Mouse (Mus musculus): Measurements from ENCODE around the gene Dpf3. TPM values are rescaled to one million over a fixed set of nuclear protein-coding genes. Genes with fewer than 3 reads are reported as not detected.

Dpf3 gene
- polyA plus RNA-seq (2015; fragmentation: Nextera tagmentation; extraction: Ambion mirVana), result 17.3 and 20.7 TPM in 2 replicates

DNA sequence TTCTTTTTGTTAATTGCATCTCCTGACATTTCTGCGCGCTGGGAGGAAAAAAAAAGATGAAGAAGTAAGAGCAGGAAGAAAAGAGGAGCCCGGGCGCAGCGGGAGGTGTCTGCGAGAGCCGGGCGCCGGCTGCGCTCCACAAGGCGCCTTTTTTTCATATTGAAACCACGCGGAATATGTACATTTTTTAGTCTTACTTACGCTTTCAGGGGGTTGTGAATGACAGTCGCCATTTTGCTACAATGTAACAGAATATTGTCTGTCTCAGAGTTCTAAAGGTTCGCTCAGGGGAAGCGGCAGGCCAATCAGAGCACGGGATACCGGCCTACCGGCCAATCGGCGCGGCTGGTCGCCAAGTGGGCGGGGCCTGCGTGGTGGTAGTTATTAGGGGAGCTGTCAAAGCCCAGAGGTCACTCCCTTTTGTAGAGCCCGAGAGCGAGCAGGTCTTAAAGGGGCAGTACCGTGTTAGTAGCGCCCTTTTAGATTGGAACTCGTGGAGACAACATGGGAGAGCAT is at the start of gene Dpf3:
TSS of gene Dpf3 (minus strand) at position 241 of the 516 bp plus-strand sequence.
- H3K36me3 ChIP-seq, result no peaks in the 10 kb centered on the region
- 0 out of 2 replicates have a peak, but pooled peaks cover 5% of the 10 kb centered on the region for H3K27me3 ChIP-seq
- H3K4me2 ChIP-seq, result peak within 1 kb of the TSS; percentile 97
- peak within 1 kb of the TSS; percentile 87 for H3K9ac ChIP-seq
- no peaks in the 10 kb centered on the region for H3K9me3 ChIP-seq (replicated peaks)
- peak within 1 kb of the TSS; percentile 84 for H3K4me3 ChIP-seq
- H3K4me1 ChIP-seq (replicated peaks), result peaks cover 39% of the 10 kb centered on the region
- peak; percentile 95 for ATAC-seq (replicated peaks; ENCODE audit: insufficient number of reproducible peaks, insufficient read depth, low FRiP score, low read depth)
- peak within 1 kb of the TSS; percentile 94 for H3K27ac ChIP-seq
- WGBS, result under 1% methylated on average over 31 of the region's 31 CpGs

DNA sequence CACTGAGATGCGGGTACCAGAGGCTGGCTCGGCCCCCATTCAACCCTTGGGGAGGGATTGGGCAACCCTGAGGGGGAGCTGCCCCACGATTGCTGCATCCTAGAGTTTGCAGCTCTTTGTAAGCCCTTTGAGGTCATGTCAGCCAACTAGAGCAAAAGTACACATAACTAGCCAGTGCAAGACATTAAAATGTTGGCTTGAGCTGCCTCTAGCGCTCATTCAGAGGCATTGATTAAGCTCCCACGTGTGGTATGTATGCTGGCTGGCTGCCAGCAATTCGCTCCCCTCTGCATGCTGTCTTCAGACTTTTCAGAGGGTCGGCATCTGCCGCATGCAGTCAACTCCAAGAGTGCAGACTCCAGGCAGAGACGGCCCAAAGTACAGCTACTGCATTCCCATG is 48.5 kb upstream of the Dpf3 start:
- H3K4me1 ChIP-seq (replicated peaks), result peaks cover 8% of the 10 kb centered on the region; the same call in 1 of the 2 replicates
- no peaks in the 10 kb centered on the region for H3K9me3 ChIP-seq (replicated peaks)
- ATAC-seq (replicated peaks; ENCODE audit: insufficient number of reproducible peaks, insufficient read depth, low FRiP score, low read depth), result no peak
- no peaks in the 10 kb centered on the region for H3K27me3 ChIP-seq
- H3K4me2 ChIP-seq, result no peak overlapping the region
- WGBS, result 47% methylated on average over 9 of the region's 9 CpGs
- H3K4me3 ChIP-seq, result no peak overlapping the region
- no peak overlapping the region for H3K27ac ChIP-seq
- peaks cover 25% of the 10 kb centered on the region; the same call in 1 of the 2 replicates for H3K36me3 ChIP-seq
- H3K9ac ChIP-seq, result no peak overlapping the region

DNA sequence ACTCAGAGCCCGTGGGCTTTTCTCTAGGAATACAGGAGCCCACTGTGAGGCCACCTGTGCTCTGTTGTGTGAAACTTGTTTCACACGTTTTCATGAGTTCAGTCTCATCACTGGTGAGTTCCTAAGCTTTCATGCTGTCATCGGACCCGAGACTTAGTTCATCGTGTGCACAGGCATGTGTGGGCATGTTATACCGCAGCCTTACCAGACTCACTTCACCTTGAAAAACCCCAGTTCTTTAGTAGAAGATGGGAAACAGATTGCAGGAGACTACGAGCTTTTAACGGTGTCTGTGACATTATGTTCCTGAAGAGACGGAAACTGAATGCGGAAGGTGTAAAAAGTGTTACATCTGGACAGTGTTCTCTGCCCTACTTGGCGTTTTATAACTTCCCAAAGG is 47.9 kb upstream of the Dpf3 start:
- no peaks in the 10 kb centered on the region for H3K9me3 ChIP-seq (replicated peaks)
- H3K4me3 ChIP-seq, result no peak overlapping the region
- WGBS, result 79% methylated on average over 11 of the region's 11 CpGs
- H3K4me2 ChIP-seq, result no peak overlapping the region
- H3K27me3 ChIP-seq, result no peaks in the 10 kb centered on the region
- ATAC-seq (replicated peaks; ENCODE audit: insufficient number of reproducible peaks, insufficient read depth, low FRiP score, low read depth), result no peak
- peaks cover 8% of the 10 kb centered on the region; the same call in 1 of the 2 replicates for H3K4me1 ChIP-seq (replicated peaks)
- no peak overlapping the region for H3K9ac ChIP-seq
- H3K27ac ChIP-seq, result no peak overlapping the region
- H3K36me3 ChIP-seq, result peaks cover 20% of the 10 kb centered on the region; the same call in 1 of the 2 replicates

DNA sequence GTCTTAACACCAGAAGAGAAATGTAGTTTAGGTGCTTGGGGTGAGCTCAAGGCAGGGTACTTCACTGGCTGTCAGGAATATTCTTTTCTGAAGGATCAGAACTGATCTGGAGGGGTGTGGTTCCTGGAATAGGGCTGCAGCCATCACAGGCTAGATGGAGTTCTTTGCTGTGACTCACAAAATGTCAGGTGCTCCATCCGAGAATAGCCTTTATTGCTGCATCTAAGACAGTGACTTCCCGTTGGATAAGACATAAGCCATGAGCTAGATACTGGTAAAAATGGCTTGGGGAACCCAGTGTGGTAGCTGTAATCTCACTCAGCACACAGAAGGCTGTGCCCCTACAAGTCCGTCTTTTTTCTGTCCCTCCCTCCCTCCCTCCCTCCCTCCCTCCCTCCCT is 46.7 kb upstream of the Dpf3 start:
- Histone ChIP-seq H3K4me1 (replicated peaks) (peaks cover 8% of the 10 kb centered on the region; the same call in 1 of the 2 replicates), H3K4me2 (no peak overlapping the region), H3K27me3 (no peaks in the 10 kb centered on the region), H3K9me3 (replicated peaks) (no peaks in the 10 kb centered on the region), H3K36me3 (peaks cover 17% of the 10 kb centered on the region; the same call in 1 of the 2 replicates), H3K4me3 (no peak overlapping the region), H3K27ac (no peak overlapping the region), H3K9ac (no peak overlapping the region)
- ATAC-seq (replicated peaks; ENCODE audit: insufficient number of reproducible peaks, insufficient read depth, low FRiP score, low read depth), result no peak
- 72% methylated on average over 3 of the region's 3 CpGs for WGBS

DNA sequence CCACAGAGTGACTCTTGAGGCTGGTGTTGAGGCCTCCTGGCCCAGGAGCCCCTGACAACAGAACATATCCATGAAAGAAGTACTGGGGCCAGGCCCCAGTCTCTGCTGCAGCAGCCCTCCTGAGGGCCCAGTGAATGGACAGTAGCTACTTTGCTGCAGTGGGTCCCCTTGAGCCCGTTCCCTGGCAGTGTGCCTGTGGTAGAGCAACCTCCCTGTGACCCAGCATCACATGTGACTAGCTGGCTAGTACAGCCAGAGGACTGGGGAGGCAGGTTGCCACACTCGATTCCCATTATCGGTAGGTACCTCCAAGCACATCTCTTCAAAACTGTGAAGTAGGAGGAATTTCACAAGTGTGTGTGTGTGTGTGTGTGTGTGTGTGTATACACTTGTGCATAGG is 45.5 kb upstream of the Dpf3 start:
- H3K4me2 ChIP-seq, result no peak overlapping the region
- H3K27ac ChIP-seq, result no peak overlapping the region
- peaks cover 9% of the 10 kb centered on the region; the same call in 1 of the 2 replicates for H3K36me3 ChIP-seq
- ATAC-seq (replicated peaks; ENCODE audit: insufficient number of reproducible peaks, insufficient read depth, low FRiP score, low read depth), result no peak
- H3K9ac ChIP-seq, result no peak overlapping the region
- no peaks in the 10 kb centered on the region for H3K9me3 ChIP-seq (replicated peaks)
- H3K27me3 ChIP-seq, result no peaks in the 10 kb centered on the region
- peaks cover 8% of the 10 kb centered on the region; the same call in 1 of the 2 replicates for H3K4me1 ChIP-seq (replicated peaks)
- WGBS, result 72% methylated on average over 3 of the region's 3 CpGs
- H3K4me3 ChIP-seq, result no peak overlapping the region

DNA sequence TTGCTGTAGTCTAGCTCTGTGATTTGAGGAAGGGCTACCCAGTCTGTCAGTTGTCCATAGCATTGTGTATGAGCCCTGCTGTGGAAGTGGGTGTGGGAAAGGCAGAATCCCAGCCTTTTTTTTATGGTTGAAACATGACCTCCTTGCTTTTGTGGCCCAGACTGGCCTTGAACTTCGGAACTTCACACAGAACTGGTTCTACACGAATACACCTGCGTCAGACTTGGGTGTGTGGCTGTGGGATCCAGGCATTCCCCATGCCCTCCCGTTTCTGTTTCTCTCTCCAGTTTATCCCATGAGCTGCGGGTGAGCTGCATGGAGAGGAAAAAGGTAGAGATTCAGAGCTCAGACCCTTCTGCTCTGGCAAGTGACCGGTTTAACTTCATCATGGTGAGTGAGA is 44.5 kb upstream of the Dpf3 start:
- H3K9ac ChIP-seq, result no peak overlapping the region
- H3K36me3 ChIP-seq, result peaks cover 5% of the 10 kb centered on the region; the same call in 1 of the 2 replicates
- H3K4me1 ChIP-seq (replicated peaks), result peaks cover 8% of the 10 kb centered on the region; the same call in 1 of the 2 replicates
- H3K4me3 ChIP-seq, result no peak overlapping the region
- 91% methylated on average over 6 of the region's 6 CpGs for WGBS
- H3K27me3 ChIP-seq, result no peaks in the 10 kb centered on the region
- no peak overlapping the region for H3K4me2 ChIP-seq
- H3K9me3 ChIP-seq (replicated peaks), result no peaks in the 10 kb centered on the region
- ATAC-seq (replicated peaks; ENCODE audit: insufficient number of reproducible peaks, insufficient read depth, low FRiP score, low read depth), result no peak
- no peak overlapping the region for H3K27ac ChIP-seq

DNA sequence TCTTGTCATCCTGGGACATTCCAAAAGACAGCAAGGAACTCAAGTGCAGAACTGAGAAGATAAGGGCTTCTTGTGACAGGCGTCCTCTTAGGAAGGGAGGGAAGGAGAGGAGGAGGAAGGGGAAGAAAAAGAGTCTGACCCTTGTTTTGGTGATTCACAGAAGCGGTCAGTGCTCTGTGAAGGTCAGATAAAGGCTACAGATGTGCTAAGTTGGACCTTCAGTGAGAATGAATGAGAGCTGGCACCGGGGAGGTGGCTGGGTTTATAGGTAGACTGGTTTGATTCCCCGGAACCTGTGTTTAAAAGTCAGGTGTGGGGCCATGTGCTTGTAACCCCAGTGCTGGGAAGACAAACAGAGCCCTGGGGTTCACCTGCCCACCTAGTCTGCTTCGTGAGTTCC is 41.1 kb upstream of the Dpf3 start:
- ATAC-seq (replicated peaks; ENCODE audit: insufficient number of reproducible peaks, insufficient read depth, low FRiP score, low read depth), result no peak
- H3K9me3 ChIP-seq (replicated peaks), result no peaks in the 10 kb centered on the region
- H3K27me3 ChIP-seq, result no peaks in the 10 kb centered on the region
- WGBS, result 71% methylated on average over 5 of the region's 5 CpGs
- peaks cover 20% of the 10 kb centered on the region for H3K4me1 ChIP-seq (replicated peaks)
- no peak overlapping the region for H3K4me3 ChIP-seq
- H3K27ac ChIP-seq, result no peak overlapping the region
- H3K36me3 ChIP-seq, result peaks cover 5% of the 10 kb centered on the region; the same call in 1 of the 2 replicates
- no peak overlapping the region for H3K4me2 ChIP-seq
- H3K9ac ChIP-seq, result no peak overlapping the region

DNA sequence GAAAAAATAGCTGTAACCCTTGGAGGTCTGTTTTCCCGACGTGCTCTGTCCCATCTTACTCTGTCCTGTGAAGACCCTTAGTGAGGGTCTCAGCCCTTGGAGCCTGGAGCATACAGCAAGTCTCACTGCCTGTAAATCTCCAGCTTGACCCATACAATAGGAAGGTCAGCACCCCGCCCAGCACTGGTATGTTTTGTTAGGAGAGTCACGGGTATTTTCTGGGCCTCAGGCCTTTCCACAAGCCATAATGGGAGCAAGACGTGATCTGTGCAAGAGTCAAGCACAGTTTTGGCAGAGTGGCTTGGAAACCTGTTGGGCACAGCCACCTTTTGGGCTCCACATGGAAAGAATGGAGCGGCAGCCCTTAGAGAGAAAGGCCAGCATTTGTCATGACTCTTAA is 40.3 kb upstream of the Dpf3 start:
- H3K4me1 ChIP-seq (replicated peaks), result peaks cover 21% of the 10 kb centered on the region
- H3K9me3 ChIP-seq (replicated peaks), result no peaks in the 10 kb centered on the region
- H3K27ac ChIP-seq, result no peak overlapping the region
- no peak overlapping the region for H3K4me3 ChIP-seq
- H3K27me3 ChIP-seq, result no peaks in the 10 kb centered on the region
- peaks cover 5% of the 10 kb centered on the region; the same call in 1 of the 2 replicates for H3K36me3 ChIP-seq
- no peak overlapping the region for H3K4me2 ChIP-seq
- 69% methylated on average over 6 of the region's 6 CpGs for WGBS
- no peak overlapping the region for H3K9ac ChIP-seq
- ATAC-seq (replicated peaks; ENCODE audit: insufficient number of reproducible peaks, insufficient read depth, low FRiP score, low read depth), result no peak

DNA sequence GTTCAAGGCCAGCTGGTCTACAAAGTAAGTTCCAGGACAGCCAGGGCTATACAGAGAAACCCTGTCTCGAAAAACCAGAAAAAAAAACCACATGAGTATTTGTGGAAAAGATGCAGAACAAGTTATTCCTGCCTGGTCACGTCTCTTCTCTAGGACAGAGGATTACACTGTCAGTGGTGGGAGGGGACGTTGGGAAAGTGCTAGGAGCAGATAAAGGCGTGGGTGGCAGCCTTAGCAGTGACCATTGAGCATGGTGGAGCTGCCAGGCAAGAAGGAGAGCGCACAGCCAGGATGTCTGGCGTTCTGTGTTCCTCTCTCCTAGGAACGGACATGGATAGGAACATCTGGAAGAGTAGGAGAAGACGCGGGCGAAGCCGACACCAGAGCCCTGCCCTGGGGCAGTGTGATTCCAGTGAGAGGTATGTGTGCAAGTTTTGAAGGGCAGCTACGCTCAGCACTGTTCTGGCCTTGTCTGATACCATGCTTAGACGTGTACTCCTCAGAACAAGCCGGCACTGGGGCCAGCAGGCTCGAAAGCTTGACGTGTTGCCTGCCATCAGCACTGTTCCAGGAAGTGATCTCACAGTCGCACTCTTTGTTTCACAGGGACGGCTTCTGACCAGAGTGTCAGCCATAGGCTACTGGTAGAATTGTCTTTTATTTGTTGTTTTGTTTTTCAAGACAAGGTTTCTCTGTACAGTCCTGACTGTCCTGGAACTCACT is 38.5 kb upstream of the Dpf3 start:
- Histone ChIP-seq H3K4me2 (no peak overlapping the region), H3K27me3 (no peaks in the 10 kb centered on the region), H3K9ac (0 out of 2 replicates have a peak overlapping the region, but pooled peaks have one; percentile 11), H3K36me3 (peaks cover 5% of the 10 kb centered on the region; the same call in 1 of the 2 replicates), H3K27ac (peak overlapping the region; percentile 48), H3K4me3 (no peak overlapping the region), H3K9me3 (replicated peaks) (no peaks in the 10 kb centered on the region), H3K4me1 (replicated peaks) (peaks cover 24% of the 10 kb centered on the region)
- WGBS, result 60% methylated on average over 18 of the region's 18 CpGs
- 0 out of 2 replicates have a peak, but pooled peaks have one; percentile 33 for ATAC-seq (replicated peaks; ENCODE audit: insufficient number of reproducible peaks, insufficient read depth, low FRiP score, low read depth)

DNA sequence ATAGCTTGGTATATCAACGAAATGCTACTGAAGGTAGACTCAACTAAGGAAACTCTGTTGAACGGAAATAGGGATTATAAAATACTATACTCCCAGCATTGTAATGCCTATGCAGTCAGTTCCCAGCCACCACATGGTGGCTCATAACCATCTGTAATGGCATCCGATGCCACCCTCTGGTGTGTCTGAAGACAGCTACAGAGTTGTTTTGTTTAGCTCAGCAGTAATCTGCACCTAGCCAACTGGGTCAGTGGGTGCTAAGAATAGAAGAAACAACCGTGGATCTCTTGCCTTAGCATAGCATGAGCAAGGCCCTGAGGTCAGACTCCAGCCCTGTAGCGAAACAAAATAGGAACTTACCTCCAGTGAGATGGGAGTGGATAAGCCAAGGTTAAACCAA is 36.8 kb upstream of the Dpf3 start:
- 68% methylated on average over 5 of the region's 5 CpGs for WGBS
- Histone ChIP-seq H3K27me3 (no peaks in the 10 kb centered on the region), H3K4me2 (no peak overlapping the region), H3K4me3 (no peak overlapping the region), H3K36me3 (no peaks in the 10 kb centered on the region), H3K9ac (no peak overlapping the region), H3K9me3 (replicated peaks) (no peaks in the 10 kb centered on the region), H3K4me1 (replicated peaks) (peaks cover 26% of the 10 kb centered on the region), H3K27ac (no peak overlapping the region)
- no peak for ATAC-seq (replicated peaks; ENCODE audit: insufficient number of reproducible peaks, insufficient read depth, low FRiP score, low read depth)

DNA sequence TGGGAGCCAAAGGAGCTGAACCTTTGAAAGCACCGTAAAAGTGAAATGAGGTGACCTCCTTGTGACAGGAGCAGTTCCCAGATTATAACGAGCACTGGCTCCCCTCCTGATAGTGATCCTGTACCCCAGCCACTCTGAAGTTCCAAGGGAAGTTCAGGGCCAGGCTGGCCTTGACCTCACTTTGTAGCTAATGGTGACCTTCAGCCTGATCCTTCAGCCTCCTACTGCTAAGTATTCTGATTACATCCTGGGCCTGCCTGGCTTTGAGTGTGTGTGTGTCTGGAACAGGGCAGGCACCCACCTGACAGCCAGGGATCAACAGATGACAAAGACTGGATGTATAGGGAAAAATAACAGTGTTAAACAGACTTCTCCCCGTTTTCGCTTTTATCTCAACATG is 36.4 kb upstream of the Dpf3 start:
- Histone ChIP-seq H3K4me2 (no peak overlapping the region), H3K36me3 (no peaks in the 10 kb centered on the region), H3K9ac (no peak overlapping the region), H3K9me3 (replicated peaks) (no peaks in the 10 kb centered on the region), H3K4me1 (replicated peaks) (peaks cover 26% of the 10 kb centered on the region), H3K27me3 (no peaks in the 10 kb centered on the region), H3K27ac (no peak overlapping the region), H3K4me3 (no peak overlapping the region)
- no peak for ATAC-seq (replicated peaks; ENCODE audit: insufficient number of reproducible peaks, insufficient read depth, low FRiP score, low read depth)
- 68% methylated on average over 4 of the region's 4 CpGs for WGBS

All from heart, embryonic 15.5 days (tissue).